Mouse (Mus musculus) embryonic fibroblast, embryonic 13.5 days (primary cell): ENCODE data around the gene St3gal3. TPM values are rescaled to one million over a fixed set of nuclear protein-coding genes. Genes with fewer than 3 reads are reported as not detected.
A peak's percentile ranks its signal among the peaks of the same experiment; 100 is the strongest.

Experiments
- H3K27ac ChIP-seq: 2 replicates; pipeline ENCODE4 v1.5.1; 2012; ENCODE audit warnings: low read length, control low read depth, inconsistent platforms; ENCODE audit not compliant: insufficient read depth
- H3K4me1 ChIP-seq: 2 replicates; pipeline ENCODE4 v1.6.1; 2011; ENCODE audit warnings: low read length; ENCODE audit not compliant: control insufficient read depth, insufficient read depth
- H3K4me3 ChIP-seq: 2 replicates; pipeline ENCODE4 v1.5.1; 2011; ENCODE audit warnings: mild to moderate bottlenecking, control low read depth, low read length; ENCODE audit not compliant: insufficient read depth
- CTCF ChIP-seq: IDR thresholded peaks from 2 replicates; pipeline ENCODE4 v1.5.1; 2011; ENCODE audit warnings: mild to moderate bottlenecking, control low read depth, low read length, moderate library complexity, borderline replicate concordance; ENCODE audit not compliant: insufficient read depth
- POLR2A ChIP-seq: IDR thresholded peaks from 2 replicates; pipeline ENCODE4 v1.6.1; 2011; ENCODE audit warnings: low read depth, mild to moderate bottlenecking, control low read depth, low read length, moderate library complexity
- polyA plus RNA-seq: library from polyadenylated mRNA; stranded (reverse); fragments of >200 nt; gene quantifications from 2 replicates; pipeline ENCODE4 v1.2.4, GENCODE M21; 2011; ENCODE audit warnings: low read depth; ENCODE audit not compliant: missing spikeins, insufficient read length

The St3gal3 gene
- polyA plus RNA-seq, 1 experiment, result 21.5 TPM

GRCm38 (mm10) chr4:117886644-117887043, 248.1 kb downstream of the St3gal3 start:
- Histone ChIP-seq H3K27ac (no peak overlapping the region), H3K4me1 (no peaks in the 10 kb centered on the region; the same call in 1 of the 2 replicates), H3K4me3 (peak overlapping the region; percentile 76)
- no peak for TF ChIP-seq CTCF
- no peak for TF ChIP-seq POLR2A

GRCm38 (mm10) chr4:117885994-117886393, 248.7 kb downstream of the St3gal3 start:
- TF ChIP-seq POLR2A, result no peak
- Histone ChIP-seq H3K27ac (no peak overlapping the region), H3K4me3 (peak overlapping the region; percentile 76), H3K4me1 (no peaks in the 10 kb centered on the region; the same call in 1 of the 2 replicates)

- TF ChIP-seq CTCF (no peak), POLR2A (no peak)
- H3K4me1 ChIP-seq, result no peaks in the 10 kb centered on the region; the same call in 1 of the 2 replicates
- H3K4me3 ChIP-seq, result no peak overlapping the region
- H3K27ac ChIP-seq, result no peak overlapping the region
These were observed 249.6 kb downstream of the St3gal3 start for GRCm38 (mm10) chr4:117885093-117885492.

DNA sequence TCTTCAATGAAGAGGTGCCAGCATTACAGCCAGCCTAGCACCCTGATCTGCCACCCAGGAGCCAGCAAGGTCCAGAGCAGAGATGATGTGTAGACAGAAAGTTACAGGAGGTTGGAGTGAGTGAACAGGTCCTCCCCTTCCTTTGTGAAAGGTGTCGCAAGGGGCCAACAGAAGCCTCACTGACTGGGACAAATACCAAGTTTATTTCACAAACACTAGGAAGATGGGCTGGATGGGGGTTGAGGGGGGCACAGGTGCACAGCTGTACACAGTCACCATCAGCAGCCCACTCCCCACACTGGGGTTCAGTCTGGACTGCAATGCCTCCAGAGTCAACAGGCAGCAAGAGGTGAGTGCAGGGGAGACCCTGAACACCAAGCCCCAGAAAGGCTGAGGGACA, 250.6 kb downstream of the St3gal3 start:
- TF ChIP-seq CTCF (no peak), POLR2A (no peak)
- Histone ChIP-seq H3K4me1 (no peaks in the 10 kb centered on the region; the same call in 1 of the 2 replicates), H3K4me3 (peak overlapping the region; percentile 59; the same call in 1 of the 2 replicates), H3K27ac (no peak overlapping the region)

DNA sequence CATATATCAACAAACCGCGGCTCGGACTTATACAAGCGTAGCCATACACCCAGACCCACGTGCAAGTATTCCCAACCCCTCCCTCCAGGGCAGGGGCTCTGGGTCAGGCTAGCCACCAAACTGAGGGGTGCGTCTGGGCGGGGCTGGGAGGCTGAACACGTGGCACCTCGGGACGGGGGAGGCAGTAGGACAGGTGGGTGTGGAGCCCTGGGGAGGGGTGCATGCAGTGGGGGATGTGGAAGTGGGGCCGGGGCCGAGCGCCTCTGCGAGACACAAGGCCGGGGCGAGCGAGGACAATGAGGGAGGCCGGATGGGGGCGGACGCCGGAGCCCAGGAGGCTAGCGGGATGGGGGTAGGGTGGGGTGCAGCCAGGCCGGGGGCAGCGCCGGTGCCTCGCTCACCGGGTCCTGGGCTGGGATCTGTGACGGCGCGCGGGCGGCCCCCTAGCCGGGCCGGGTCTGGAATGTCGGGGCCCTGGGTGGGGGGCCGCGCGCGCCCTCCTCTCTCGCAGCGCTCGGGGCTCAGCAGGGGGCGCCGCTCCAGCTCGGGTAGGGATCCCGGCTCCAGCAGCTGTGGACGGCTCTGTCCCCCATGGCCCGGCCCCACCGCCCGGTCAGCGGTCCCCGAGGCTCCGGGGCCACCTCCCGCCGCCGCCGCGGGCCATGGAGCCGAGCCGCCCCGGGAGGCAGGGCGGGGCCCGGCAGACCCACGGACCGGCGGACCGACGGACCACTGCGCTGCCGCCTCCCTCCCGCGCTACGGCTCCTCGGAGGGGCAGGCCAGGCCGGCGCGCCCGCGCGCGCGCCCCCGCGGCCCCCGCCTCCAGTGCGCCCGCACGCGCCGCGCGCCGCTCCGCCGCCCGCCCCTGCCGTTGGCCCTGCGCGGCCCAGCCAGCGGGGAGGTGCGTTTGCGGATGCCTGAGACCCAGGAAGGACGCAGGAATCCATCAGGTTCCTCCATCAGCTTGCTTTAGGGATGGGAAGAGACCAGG, 251.7 kb downstream of the St3gal3 start, which contains the start of gene B4galt2:
Gene B4galt2, minus strand, starts transcription at position 787 of the 991 bp plus-strand sequence.
- Histone ChIP-seq H3K27ac (no peak within 1 kb of the TSS), H3K4me3 (peak within 1 kb of the TSS; percentile 59), H3K4me1 (no peaks in the 10 kb centered on the region; the same call in 1 of the 2 replicates)
- TF ChIP-seq CTCF, result no peak
- TF ChIP-seq POLR2A, result peak; percentile 67

Other genes starting within 250 kb of the St3gal3 start
- gene Atp6v0b, start 247.6 kb downstream of the St3gal3 start, polyA plus RNA-seq, result 137 and 146 TPM in 2 replicates
- gene Dph2, start 242.9 kb downstream of the St3gal3 start, polyA plus RNA-seq, result 6.6 and 10.0 TPM in 2 replicates
- gene Ipo13, start 219.9 kb downstream of the St3gal3 start, polyA plus RNA-seq, result 44.3 and 45.6 TPM in 2 replicates
- gene Artn, start 205.2 kb downstream of the St3gal3 start, polyA plus RNA-seq, result 2.7 and 5.8 TPM in 2 replicates
- gene Kdm4a, start 45.1 kb upstream of the St3gal3 start, polyA plus RNA-seq, result 65.8 and 71.9 TPM in 2 replicates
- 38.3 and 39.9 TPM in 2 replicates for gene Ptprf, start 156.5 kb upstream of the St3gal3 start, polyA plus RNA-seq